Mouse (Mus musculus) cortical plate, adult 2 months (tissue): Measurements from ENCODE around the gene Pam16. TPM values are rescaled to one million over a fixed set of nuclear protein-coding genes. Genes with fewer than 3 reads are reported as not detected.

Experiments used
- H3K27ac ChIP-seq: fragments of 200-500 bp; 2 replicates; pipeline ENCODE4 v1.5.1; 2012; ENCODE audit warnings: low read length, control low read depth, inconsistent platforms; ENCODE audit not compliant: insufficient read depth
- H3K4me1 ChIP-seq: fragments of 200-500 bp; 2 replicates; pipeline ENCODE4 v1.6.1; 2011; ENCODE audit warnings: low read length; ENCODE audit not compliant: control insufficient read depth, insufficient read depth
- H3K4me3 ChIP-seq: fragments of 200-500 bp; 2 replicates; pipeline ENCODE4 v1.5.1; 2011; ENCODE audit warnings: mild to moderate bottlenecking, low read length, control low read depth; ENCODE audit not compliant: insufficient read depth
- CTCF ChIP-seq: fragments of 200-500 bp; IDR thresholded peaks from 2 replicates; pipeline ENCODE4 v1.5.1; 2011; ENCODE audit warnings: mild to moderate bottlenecking, control low read depth, low read length; ENCODE audit not compliant: insufficient read depth; ENCODE audit errors: extremely low read depth
- POLR2A ChIP-seq: fragments of 200-500 bp; IDR thresholded peaks from 2 replicates; pipeline ENCODE4 v1.6.1; 2011; ENCODE audit warnings: mild to moderate bottlenecking, low read length, control low read depth; ENCODE audit not compliant: insufficient read depth; ENCODE audit errors: extremely low read depth
- polyA plus RNA-seq: library from polyadenylated mRNA; depleted of rRNA; stranded (reverse); fragments of >200 nt; gene quantifications from 2 replicates; pipeline ENCODE4 v1.2.3, GENCODE M21; 2012; rRNA removed

Gene Pam16
- 99.3 and 101 TPM in 2 replicates for polyA plus RNA-seq

GRCm38 (mm10) chr16:4624481-4625110, at the start of gene Pam16:
Pam16 (minus strand) TSS chr16:4624988.
- TF ChIP-seq CTCF (no peak), POLR2A (peak; percentile 70)
- peak within 1 kb of the TSS; percentile 91 for H3K4me3 ChIP-seq
- peak within 1 kb of the TSS; percentile 87 for H3K27ac ChIP-seq
- peaks cover 5% of the 10 kb centered on the region for H3K4me1 ChIP-seq

- TF ChIP-seq POLR2A (no peak), CTCF (no peak)
- H3K27ac ChIP-seq = no peak overlapping the region
- H3K4me3 ChIP-seq = no peak overlapping the region
- 0 out of 2 replicates have a peak, but pooled peaks cover 2% of the 10 kb centered on the region for H3K4me1 ChIP-seq
These were observed 49.3 kb upstream of the Pam16 start for GRCm38 (mm10) chr16:4674091-4674490.

GRCm38 (mm10) chr16:4670317-4670716, 45.5 kb upstream of the Pam16 start:
- Histone ChIP-seq H3K4me1 (no peaks in the 10 kb centered on the region), H3K27ac (no peak overlapping the region), H3K4me3 (no peak overlapping the region)
- no peak for TF ChIP-seq POLR2A
- no peak for TF ChIP-seq CTCF

- TF ChIP-seq POLR2A = no peak
- peak; percentile 97 for TF ChIP-seq CTCF
- H3K4me3 ChIP-seq = no peak overlapping the region
- H3K4me1 ChIP-seq = no peaks in the 10 kb centered on the region
- H3K27ac ChIP-seq = no peak overlapping the region
These were observed 42.5 kb upstream of the Pam16 start for GRCm38 (mm10) chr16:4667190-4667808.

- no peaks in the 10 kb centered on the region for H3K4me1 ChIP-seq
These were observed 40.9 kb upstream of the Pam16 start for GRCm38 (mm10) chr16:4665726-4666125.

GRCm38 (mm10) chr16:4663806-4664205, 39.0 kb upstream of the Pam16 start:
- 0 out of 2 replicates have a peak, but pooled peaks cover 2% of the 10 kb centered on the region for H3K4me1 ChIP-seq
- H3K27ac ChIP-seq = no peak overlapping the region
- TF ChIP-seq POLR2A (no peak), CTCF (no peak)
- no peak overlapping the region for H3K4me3 ChIP-seq

More at GRCm38 (mm10) chr16:4665726-4666125, 40.9 kb upstream of the Pam16 start:
- no peak overlapping the region for H3K27ac ChIP-seq
- no peak overlapping the region for H3K4me3 ChIP-seq
- TF ChIP-seq CTCF (no peak), POLR2A (no peak)

- no peak for TF ChIP-seq POLR2A
- no peak for TF ChIP-seq CTCF
- no peak overlapping the region for H3K27ac ChIP-seq
- peaks cover 2% of the 10 kb centered on the region; the same call in 1 of the 2 replicates for H3K4me1 ChIP-seq
- no peak overlapping the region for H3K4me3 ChIP-seq
These were observed 36.8 kb upstream of the Pam16 start for GRCm38 (mm10) chr16:4661605-4662004.

- Histone ChIP-seq H3K4me3 (no peak overlapping the region), H3K4me1 (peaks cover 6% of the 10 kb centered on the region; the same call in 1 of the 2 replicates), H3K27ac (no peak overlapping the region; the same call in 1 of the 2 replicates)
- TF ChIP-seq POLR2A (no peak), CTCF (no peak)
These were observed 34.5 kb upstream of the Pam16 start for GRCm38 (mm10) chr16:4659326-4659725.

GRCm38 (mm10) chr16:4658781-4659245, 34.0 kb upstream of the Pam16 start:
- H3K27ac ChIP-seq = 0 out of 2 replicates have a peak overlapping the region, but pooled peaks have one; percentile 18
- no peak for TF ChIP-seq CTCF
- TF ChIP-seq POLR2A = no peak
- peaks cover 6% of the 10 kb centered on the region; the same call in 1 of the 2 replicates for H3K4me1 ChIP-seq
- H3K4me3 ChIP-seq = no peak overlapping the region
